Mouse (Mus musculus) kidney, adult 2 months (tissue): ENCODE measurements around the gene Nr1i3. TPM values are rescaled to one million over a fixed set of nuclear protein-coding genes. Genes with fewer than 3 reads are reported as not detected.
"Not testable (repeated sequence)": the region's sequence is repeated elsewhere in the genome, so short reads cannot be mapped to it uniquely, and the experiment has no call there.

Experiments
- DNase-seq: peaks from one replicate; pipeline ENCODE4 v3.0.0; 2021
- H3K27ac ChIP-seq: fragments of 200-500 bp; 2 replicates; pipeline ENCODE4 v1.5.1; 2012; ENCODE audit warnings: low read depth, low read length, control low read depth, inconsistent platforms; ENCODE audit not compliant: insufficient read depth
- H3K27me3 ChIP-seq: fragments of 200-500 bp; replicated peaks from 2 replicates; pipeline ENCODE4 v1.6.1; 2012; ENCODE audit warnings: mild to moderate bottlenecking, moderate library complexity, low read length, inconsistent platforms; ENCODE audit not compliant: control insufficient read depth, insufficient read depth
- H3K36me3 ChIP-seq: fragments of 200-500 bp; 2 replicates; pipeline ENCODE4 v1.6.1; 2012; ENCODE audit warnings: mild to moderate bottlenecking, moderate library complexity, low read length, inconsistent platforms; ENCODE audit not compliant: control insufficient read depth, insufficient read depth
- H3K4me1 ChIP-seq: fragments of 200-500 bp; 2 replicates; pipeline ENCODE4 v1.6.1; 2011; ENCODE audit warnings: low read length; ENCODE audit not compliant: control insufficient read depth, insufficient read depth
- H3K4me3 ChIP-seq: fragments of 200-500 bp; 2 replicates; pipeline ENCODE4 v1.5.1; 2011; ENCODE audit warnings: mild to moderate bottlenecking, low read depth, low read length, control low read depth; ENCODE audit not compliant: insufficient read depth
- CTCF ChIP-seq: fragments of 200-500 bp; conservative IDR thresholded peaks from 2 replicates; pipeline ENCODE4 v1.5.1; 2011; ENCODE audit warnings: low read depth, mild to moderate bottlenecking, control low read depth, low read length, moderate library complexity, mixed read lengths; ENCODE audit not compliant: insufficient read depth, insufficient read length
- POLR2A ChIP-seq: fragments of 200-500 bp; IDR thresholded peaks from one replicate; pipeline ENCODE4 v1.6.1; 2011; ENCODE audit warnings: low read depth, low read length, control low read depth
- WGBS: fragments of 180-500 bp; shearing (Covaris S2); methylation state at CpG from one replicate; pipeline ENCODE4 v1.1.7; 2018; 5-methylcytosine and 5-hydroxymethylcytosine counted together
- polyA plus RNA-seq: library from polyadenylated mRNA; depleted of rRNA; stranded (reverse); fragments of >200 nt; gene quantifications from 2 replicates; pipeline ENCODE4 v1.2.3, GENCODE M21; 2012

Gene Nr1i3
- polyA plus RNA-seq, 1 experiment = 0.48 TPM

DNA sequence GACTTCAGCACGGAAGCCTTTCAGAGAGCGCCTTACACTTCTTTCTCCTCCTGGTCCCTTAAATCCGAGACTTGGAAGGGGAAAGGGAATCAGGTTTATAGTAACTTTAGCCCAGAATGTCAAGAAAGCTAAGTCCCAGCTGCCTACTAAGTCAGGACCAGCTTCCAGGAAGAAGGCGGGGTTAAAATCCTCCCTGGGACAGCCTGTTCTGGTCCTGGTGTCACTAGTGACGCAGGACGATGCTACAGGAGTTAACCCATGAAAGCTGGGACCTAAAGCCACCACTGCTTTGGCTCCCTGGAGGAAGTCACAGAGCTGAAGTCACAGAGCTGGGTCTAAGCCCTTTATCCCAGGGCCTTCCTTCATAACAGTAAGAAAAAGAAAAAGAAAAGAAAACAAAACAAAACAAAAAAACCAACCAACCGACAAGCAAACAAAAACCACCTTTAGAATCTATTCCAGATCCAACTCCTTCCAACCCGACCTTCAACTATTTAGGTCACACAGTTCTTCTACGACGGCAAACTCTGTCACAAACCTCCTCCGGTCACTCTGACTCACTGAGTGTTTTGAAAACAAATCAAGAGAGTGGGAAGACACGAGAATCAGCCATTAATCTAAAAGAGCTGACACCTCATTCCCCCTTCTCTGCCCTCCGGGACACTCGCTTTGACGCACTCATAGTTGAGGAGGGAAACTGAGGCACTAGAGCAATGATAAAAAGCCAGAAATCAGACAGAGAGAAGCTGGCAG lies 26.4 kb downstream of the Nr1i3 start:
- TF ChIP-seq CTCF (no peak), POLR2A (no peak)
- no peak overlapping the region for H3K4me3 ChIP-seq
- H3K4me1 ChIP-seq = no peaks in the 10 kb centered on the region; the same call in 1 of the 2 replicates
- 50% methylated on average over 15 of the region's 15 CpGs for WGBS
- no peaks in the 10 kb centered on the region for H3K27me3 ChIP-seq
- DNase-seq = peak; percentile 81
- peaks cover 19% of the 10 kb centered on the region for H3K36me3 ChIP-seq
- peak overlapping the region; percentile 63 for H3K27ac ChIP-seq

DNA sequence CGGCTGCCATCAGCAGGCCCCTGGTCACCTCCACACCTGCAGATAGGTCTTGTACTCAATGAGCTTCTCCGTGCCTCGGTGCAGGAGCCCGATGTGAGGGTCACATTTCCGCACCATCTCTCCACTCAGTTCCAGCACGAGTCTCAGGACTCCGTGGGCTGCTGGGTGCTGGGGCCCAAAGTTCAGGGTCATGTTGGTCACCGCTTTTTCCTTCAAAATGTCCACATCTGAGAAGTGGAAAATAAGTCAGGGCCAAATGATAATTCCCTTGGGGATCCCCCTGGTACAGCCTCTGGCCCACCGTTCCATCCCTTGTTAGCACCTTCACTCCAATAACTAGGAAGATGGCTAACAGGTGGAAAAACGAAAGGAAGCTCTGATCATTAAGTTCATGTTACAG lies 27.1 kb downstream of the Nr1i3 start:
- Histone ChIP-seq H3K36me3 (peaks cover 16% of the 10 kb centered on the region), H3K4me3 (no peak overlapping the region), H3K4me1 (peaks cover 3% of the 10 kb centered on the region; the same call in 1 of the 2 replicates), H3K27ac (peak overlapping the region; percentile 63; the same call in 1 of the 2 replicates), H3K27me3 (no peaks in the 10 kb centered on the region)
- no peak for DNase-seq
- 69% methylated on average over 10 of the region's 10 CpGs for WGBS
- TF ChIP-seq POLR2A (no peak), CTCF (no peak)

DNA sequence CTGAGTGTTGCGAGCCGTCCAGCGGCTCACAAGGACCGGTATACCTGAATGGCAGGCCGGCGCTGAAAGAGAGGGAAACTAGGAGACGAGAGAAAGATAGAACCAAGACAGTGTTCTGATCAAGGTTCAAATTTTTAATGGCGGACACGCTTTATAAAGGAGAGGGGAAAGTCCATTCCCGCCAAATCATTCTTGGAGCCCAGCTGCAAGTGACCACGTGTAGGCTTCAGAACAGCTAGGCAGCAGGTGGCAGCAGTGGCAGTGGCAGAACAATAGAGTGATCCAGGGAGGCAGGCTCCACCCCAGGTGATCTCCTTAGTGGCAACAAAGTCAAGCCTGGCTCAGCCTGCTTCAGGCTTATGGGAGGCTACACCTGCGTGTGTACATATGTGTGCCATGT lies 28.2 kb downstream of the Nr1i3 start:
- not testable (repeated sequence) for H3K4me1 ChIP-seq, H3K27ac ChIP-seq, H3K27me3 ChIP-seq, H3K4me3 ChIP-seq
- TF ChIP-seq CTCF = 0 out of 2 replicates have a peak, but pooled peaks have one; percentile 19
- peak; percentile 58 for DNase-seq
- WGBS = 65% methylated on average over 12 of the region's 12 CpGs
- peaks cover 14% of the 10 kb centered on the region for H3K36me3 ChIP-seq

DNA sequence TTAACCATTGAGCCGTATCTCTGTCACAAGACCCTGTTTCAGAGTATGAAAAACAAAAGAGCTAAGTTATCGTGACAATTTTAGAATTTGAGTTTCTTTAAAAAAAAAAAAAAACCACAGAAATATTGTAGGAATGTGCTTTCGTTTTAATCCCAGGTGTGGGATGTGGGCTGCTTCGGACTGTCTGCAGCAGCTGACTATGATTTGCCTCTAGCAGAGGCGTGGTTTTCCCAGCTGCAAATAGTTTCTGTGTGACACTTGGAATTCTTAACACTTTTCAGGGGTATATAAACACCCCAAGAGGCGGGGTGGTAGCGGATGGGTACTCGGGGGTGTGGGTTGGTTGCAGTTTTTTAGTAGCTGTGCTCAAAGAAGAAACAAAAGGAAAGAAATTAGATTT lies 31.6 kb downstream of the Nr1i3 start:
- no peak for TF ChIP-seq CTCF
- no peak for TF ChIP-seq POLR2A
- H3K27ac ChIP-seq = no peak overlapping the region
- H3K4me1 ChIP-seq = peaks cover 6% of the 10 kb centered on the region; the same call in 1 of the 2 replicates
- no peaks in the 10 kb centered on the region for H3K27me3 ChIP-seq
- DNase-seq = no peak
- 79% methylated on average over 8 of the region's 8 CpGs for WGBS
- H3K36me3 ChIP-seq = peaks cover 2% of the 10 kb centered on the region
- H3K4me3 ChIP-seq = no peak overlapping the region

DNA sequence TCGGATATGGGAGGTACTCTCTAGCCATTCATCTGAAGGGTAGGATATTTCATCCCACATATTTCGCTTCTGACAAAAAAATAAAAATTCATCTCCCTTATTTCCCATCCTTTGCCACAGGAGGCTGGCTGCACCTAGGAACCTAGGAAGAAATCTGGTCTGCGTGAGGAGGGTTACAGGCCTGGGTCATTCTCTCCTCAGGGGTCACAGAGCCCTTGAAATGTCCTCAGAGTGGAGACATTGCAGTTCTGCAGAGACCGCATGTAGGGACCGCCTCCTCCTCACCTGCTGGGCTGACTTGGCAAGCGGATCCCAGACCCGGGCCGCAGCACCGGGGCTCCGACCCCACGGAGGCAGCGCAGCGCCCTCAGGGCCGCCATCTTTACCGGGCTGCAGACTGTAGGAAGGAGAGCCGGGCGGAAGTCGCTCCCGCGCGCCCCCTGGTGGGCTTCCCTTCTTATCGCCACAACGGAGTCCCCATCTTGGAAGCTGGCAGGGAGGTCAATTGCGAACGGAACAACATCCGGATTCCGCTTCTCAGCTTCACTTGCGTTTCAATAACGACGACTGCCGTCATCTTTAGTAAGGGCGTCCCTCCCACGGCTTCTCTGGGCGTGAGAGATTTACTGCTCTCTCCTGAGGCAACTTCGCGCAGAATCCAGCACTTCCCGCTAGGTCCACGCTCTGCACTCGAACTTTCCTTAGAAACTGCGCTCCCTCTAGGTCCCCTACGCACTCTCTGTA lies 33.1 kb downstream of the Nr1i3 start:
- peak; percentile 99 for DNase-seq
- Histone ChIP-seq H3K4me1 (peaks cover 6% of the 10 kb centered on the region; the same call in 1 of the 2 replicates), H3K4me3 (peak overlapping the region; percentile 79), H3K36me3 (no peaks in the 10 kb centered on the region; the same call in 1 of the 2 replicates), H3K27me3 (no peaks in the 10 kb centered on the region), H3K27ac (peak overlapping the region; percentile 96)
- TF ChIP-seq POLR2A (peak; percentile 82), CTCF (peak; percentile 84)
- under 1% methylated on average over 41 of the region's 41 CpGs for WGBS

DNA sequence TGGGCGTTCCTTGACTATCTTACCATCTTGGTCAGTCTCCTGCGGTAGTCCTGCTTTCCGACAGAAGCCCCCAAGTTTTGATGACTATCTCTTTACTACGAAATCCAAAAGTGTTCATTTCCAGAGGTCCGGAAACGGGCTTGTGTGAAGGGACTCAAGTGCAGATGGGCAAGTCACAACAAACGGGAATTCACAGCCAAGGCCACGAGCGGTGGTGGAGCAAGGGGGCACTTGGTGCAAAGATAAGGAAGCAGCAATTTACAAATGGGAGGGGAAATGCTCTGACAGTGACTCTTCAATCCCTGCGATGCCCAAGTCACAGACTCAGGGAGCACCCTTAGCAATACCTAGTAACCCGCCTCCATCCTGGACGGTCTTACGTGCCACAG lies 33.7 kb downstream of the Nr1i3 start:
- Histone ChIP-seq H3K27ac (peak overlapping the region; percentile 77), H3K27me3 (no peaks in the 10 kb centered on the region), H3K4me3 (peak overlapping the region; percentile 40), H3K4me1 (peaks cover 6% of the 10 kb centered on the region; the same call in 1 of the 2 replicates), H3K36me3 (no peaks in the 10 kb centered on the region; the same call in 1 of the 2 replicates)
- 9% methylated on average over 13 of the region's 13 CpGs for WGBS
- no peak for DNase-seq
- TF ChIP-seq POLR2A (no peak), CTCF (no peak)

DNA sequence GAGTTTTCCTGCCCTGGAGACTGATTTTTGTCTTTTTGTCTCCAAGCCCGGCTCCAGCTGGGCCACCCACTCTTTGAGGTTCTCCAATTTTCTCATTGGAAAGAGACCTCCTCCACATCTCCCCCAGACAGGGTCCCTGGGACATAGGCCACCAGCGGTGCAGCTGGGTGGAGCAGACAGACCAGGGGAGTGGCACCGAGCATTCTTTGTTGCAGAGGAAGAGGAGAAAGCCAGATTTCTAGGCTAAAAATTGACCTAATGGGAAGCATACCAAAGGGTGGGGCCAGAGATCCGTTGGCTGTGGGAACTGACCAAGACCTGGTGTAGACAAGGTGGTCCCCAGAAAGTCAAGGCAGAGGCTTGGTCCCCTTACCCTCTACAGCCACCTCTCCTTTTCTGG lies 34.1 kb downstream of the Nr1i3 start:
- 13% methylated on average over 4 of the region's 4 CpGs for WGBS
- TF ChIP-seq POLR2A (no peak), CTCF (no peak)
- DNase-seq = no peak

More for the DNA sequence above, 34.1 kb downstream of the Nr1i3 start:
- Histone ChIP-seq H3K27me3 (no peaks in the 10 kb centered on the region), H3K4me3 (no peak overlapping the region; the same call in 1 of the 2 replicates), H3K4me1 (peaks cover 6% of the 10 kb centered on the region; the same call in 1 of the 2 replicates), H3K27ac (peak overlapping the region; percentile 77), H3K36me3 (no peaks in the 10 kb centered on the region; the same call in 1 of the 2 replicates)
